Mouse (Mus musculus): Measurements from ENCODE around the gene Fgfr2. TPM values are rescaled to one million over a fixed set of nuclear protein-coding genes. Genes with fewer than 3 reads are reported as not detected.

Fgfr2 gene
- polyA plus RNA-seq, 1 experiment from 2014 or later, result 93.4 TPM

GRCm38 (mm10) chr7:132373594-132374378 is 749.4 kb downstream of the Fgfr2 start:
- H3K9me3 ChIP-seq (replicated peaks; ENCODE audit: control insufficient read depth, low read length), result no peaks in the 10 kb centered on the region
- no peaks in the 10 kb centered on the region for H3K36me3 ChIP-seq (ENCODE audit: control insufficient read depth, insufficient read depth, low read length)
- H3K9ac ChIP-seq (ENCODE audit: low read length), result peak overlapping the region; percentile 13; the same call in 1 of the 2 replicates
- no peak overlapping the region for H3K4me2 ChIP-seq (ENCODE audit: low read depth, low read length)
- no peak overlapping the region for H3K27ac ChIP-seq (ENCODE audit: low read length)
- H3K4me1 ChIP-seq (ENCODE audit: control insufficient read depth, insufficient read depth, low read length), result peaks cover 8% of the 10 kb centered on the region
- peak; percentile 71 for ATAC-seq (ENCODE audit: insufficient read depth, low FRiP score)
- WGBS, result 55% methylated on average over 10 of the region's 10 CpGs
- no peaks in the 10 kb centered on the region for H3K27me3 ChIP-seq (ENCODE audit: control insufficient read depth, insufficient read depth, low read length)
- H3K4me3 ChIP-seq (replicated peaks; ENCODE audit: low read length), result no peak overlapping the region

DNA sequence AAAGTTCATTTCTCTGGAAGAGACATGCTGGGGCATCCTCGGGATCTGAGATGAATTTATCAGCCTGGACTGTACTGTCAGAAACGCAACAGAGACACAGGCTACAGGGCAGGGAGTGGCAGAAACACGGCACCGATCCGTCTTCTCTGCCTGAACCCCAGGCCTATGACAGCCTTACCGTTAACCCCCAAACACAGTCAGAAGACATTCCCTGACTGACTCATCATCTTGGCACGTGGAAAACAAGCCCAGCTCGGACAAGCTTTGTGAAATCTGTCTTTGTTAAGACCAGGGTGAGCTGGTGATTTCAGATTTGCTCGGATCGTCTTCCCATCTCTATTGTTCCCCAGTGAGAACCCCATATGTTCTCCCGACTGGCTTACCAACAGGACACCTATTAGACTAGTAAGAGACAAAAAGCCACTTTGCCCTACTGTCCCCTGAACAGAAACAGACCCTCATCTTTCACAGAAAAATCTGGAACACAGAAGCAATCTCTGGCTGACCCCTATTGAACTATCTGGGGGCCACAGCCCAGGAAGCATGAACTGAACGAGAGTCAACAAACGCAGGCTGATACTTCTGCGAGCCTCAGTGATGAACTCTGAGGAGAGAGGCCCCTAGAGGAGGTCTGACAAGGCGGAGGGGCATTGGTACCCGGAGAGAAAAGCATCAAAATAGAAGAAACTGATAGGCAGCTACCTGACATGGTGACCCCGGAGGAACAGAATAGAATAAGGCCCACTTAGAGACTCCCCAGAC is 750.2 kb downstream of the Fgfr2 start:
- Histone ChIP-seq H3K36me3 (ENCODE audit: control insufficient read depth, insufficient read depth, low read length) (no peaks in the 10 kb centered on the region), H3K9me3 (replicated peaks; ENCODE audit: control insufficient read depth, low read length) (no peaks in the 10 kb centered on the region), H3K27ac (ENCODE audit: low read length) (no peak overlapping the region), H3K4me3 (replicated peaks; ENCODE audit: low read length) (no peak overlapping the region), H3K4me1 (ENCODE audit: control insufficient read depth, insufficient read depth, low read length) (peaks cover 8% of the 10 kb centered on the region), H3K9ac (ENCODE audit: low read length) (no peak overlapping the region), H3K4me2 (ENCODE audit: low read depth, low read length) (no peak overlapping the region), H3K27me3 (ENCODE audit: control insufficient read depth, insufficient read depth, low read length) (no peaks in the 10 kb centered on the region)
- 0 out of 2 replicates have a peak, but pooled peaks have one; percentile 7 for ATAC-seq (ENCODE audit: insufficient read depth, low FRiP score)
- WGBS, result 38% methylated on average over 17 of the region's 17 CpGs

GRCm38 (mm10) chr7:132371832-132372231 is 751.3 kb downstream of the Fgfr2 start:
- no peak for ATAC-seq (ENCODE audit: insufficient read depth, low FRiP score)
- WGBS, result 73% methylated on average over 1 of the region's 1 CpGs
- no peaks in the 10 kb centered on the region for H3K27me3 ChIP-seq (ENCODE audit: control insufficient read depth, insufficient read depth, low read length)
- no peak overlapping the region for H3K27ac ChIP-seq (ENCODE audit: low read length)
- no peak overlapping the region for H3K4me3 ChIP-seq (replicated peaks; ENCODE audit: low read length)
- H3K36me3 ChIP-seq (ENCODE audit: control insufficient read depth, insufficient read depth, low read length), result no peaks in the 10 kb centered on the region
- no peak overlapping the region for H3K9ac ChIP-seq (ENCODE audit: low read length)
- peaks cover 8% of the 10 kb centered on the region for H3K4me1 ChIP-seq (ENCODE audit: control insufficient read depth, insufficient read depth, low read length)
- H3K9me3 ChIP-seq (replicated peaks; ENCODE audit: control insufficient read depth, low read length), result no peaks in the 10 kb centered on the region
- no peak overlapping the region for H3K4me2 ChIP-seq (ENCODE audit: low read depth, low read length)

DNA sequence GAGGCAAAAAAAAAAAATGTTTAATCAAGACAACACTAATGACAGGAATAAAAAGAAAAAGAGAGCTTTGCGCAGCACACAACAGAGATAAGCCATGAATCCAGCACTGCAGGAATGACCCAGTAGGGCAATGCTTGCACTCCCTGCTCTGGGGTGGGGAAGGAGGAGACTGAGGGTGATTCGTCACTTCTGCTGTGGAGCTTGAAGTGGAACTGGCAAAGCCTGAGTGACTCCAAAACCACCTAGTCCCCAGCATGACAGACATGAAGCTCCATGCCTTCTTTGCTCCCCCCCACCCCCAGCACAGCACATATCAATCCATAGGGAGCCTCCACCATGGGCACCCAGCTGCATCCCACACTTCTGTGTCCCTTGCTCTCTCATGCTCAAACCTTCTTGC is 753.4 kb downstream of the Fgfr2 start:
- Histone ChIP-seq H3K27me3 (ENCODE audit: control insufficient read depth, insufficient read depth, low read length) (no peaks in the 10 kb centered on the region), H3K4me1 (ENCODE audit: control insufficient read depth, insufficient read depth, low read length) (peaks cover 8% of the 10 kb centered on the region), H3K9ac (ENCODE audit: low read length) (no peak overlapping the region), H3K9me3 (replicated peaks; ENCODE audit: control insufficient read depth, low read length) (no peaks in the 10 kb centered on the region), H3K27ac (ENCODE audit: low read length) (no peak overlapping the region), H3K36me3 (ENCODE audit: control insufficient read depth, insufficient read depth, low read length) (no peaks in the 10 kb centered on the region), H3K4me2 (ENCODE audit: low read depth, low read length) (no peak overlapping the region), H3K4me3 (replicated peaks; ENCODE audit: low read length) (no peak overlapping the region)
- WGBS, result 71% methylated on average over 2 of the region's 2 CpGs
- ATAC-seq (ENCODE audit: insufficient read depth, low FRiP score), result no peak

DNA sequence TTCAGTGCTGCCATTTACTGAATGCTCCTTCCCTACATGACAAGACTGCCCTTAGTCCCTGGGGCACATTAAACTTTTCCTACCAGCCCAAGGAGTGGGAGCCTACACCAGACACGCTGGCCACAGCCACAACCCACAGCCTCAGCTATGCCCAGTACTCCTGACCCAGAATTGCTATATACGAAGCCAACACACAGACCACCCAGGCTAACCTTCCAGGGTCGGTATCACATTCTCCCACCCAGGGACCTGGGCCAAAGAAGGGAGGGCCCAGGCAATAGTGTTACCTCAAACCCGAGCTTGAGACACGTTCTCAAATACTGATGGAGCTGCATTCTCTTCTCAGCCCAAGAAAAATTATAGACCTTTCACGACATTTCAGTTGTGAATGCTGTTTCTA is 754.3 kb downstream of the Fgfr2 start:
- no peak overlapping the region for H3K4me2 ChIP-seq (ENCODE audit: low read depth, low read length)
- WGBS, result 70% methylated on average over 6 of the region's 6 CpGs

DNA sequence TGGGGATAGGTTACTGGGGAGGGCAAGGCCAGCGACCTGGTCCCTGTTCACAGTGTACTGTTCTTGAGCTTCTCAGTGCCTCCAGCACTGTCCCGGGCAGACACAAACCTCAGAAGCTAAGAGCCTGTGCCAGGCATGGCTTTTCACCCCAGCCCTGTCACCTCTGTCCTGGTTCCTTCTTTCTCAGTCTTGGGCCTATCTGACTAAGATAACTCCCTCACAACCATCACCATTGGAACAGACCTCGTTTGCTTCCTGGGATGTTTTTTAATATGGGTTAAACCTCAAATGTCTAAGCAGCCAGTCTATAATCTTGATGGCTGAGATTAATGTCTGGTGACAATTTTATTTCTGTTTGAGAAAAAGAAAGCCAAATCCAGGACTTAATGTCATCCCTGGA is 755.8 kb downstream of the Fgfr2 start:
- no peak for ATAC-seq (ENCODE audit: insufficient read depth, low FRiP score)
- Histone ChIP-seq H3K9ac (ENCODE audit: low read length) (no peak overlapping the region), H3K36me3 (ENCODE audit: control insufficient read depth, insufficient read depth, low read length) (no peaks in the 10 kb centered on the region), H3K4me2 (ENCODE audit: low read depth, low read length) (no peak overlapping the region), H3K27me3 (ENCODE audit: control insufficient read depth, insufficient read depth, low read length) (no peaks in the 10 kb centered on the region), H3K9me3 (replicated peaks; ENCODE audit: control insufficient read depth, low read length) (no peaks in the 10 kb centered on the region), H3K4me1 (ENCODE audit: control insufficient read depth, insufficient read depth, low read length) (no peaks in the 10 kb centered on the region), H3K27ac (ENCODE audit: low read length) (no peak overlapping the region), H3K4me3 (replicated peaks; ENCODE audit: low read length) (no peak overlapping the region)
- 79% methylated on average over 3 of the region's 3 CpGs for WGBS

More for the DNA sequence above, 754.3 kb downstream of the Fgfr2 start:
- Histone ChIP-seq H3K36me3 (ENCODE audit: control insufficient read depth, insufficient read depth, low read length) (no peaks in the 10 kb centered on the region), H3K9ac (ENCODE audit: low read length) (no peak overlapping the region), H3K27ac (ENCODE audit: low read length) (no peak overlapping the region), H3K9me3 (replicated peaks; ENCODE audit: control insufficient read depth, low read length) (no peaks in the 10 kb centered on the region), H3K27me3 (ENCODE audit: control insufficient read depth, insufficient read depth, low read length) (no peaks in the 10 kb centered on the region), H3K4me3 (replicated peaks; ENCODE audit: low read length) (no peak overlapping the region), H3K4me1 (ENCODE audit: control insufficient read depth, insufficient read depth, low read length) (peaks cover 8% of the 10 kb centered on the region)
- ATAC-seq (ENCODE audit: insufficient read depth, low FRiP score), result no peak

- Histone ChIP-seq H3K4me3 (replicated peaks; ENCODE audit: low read length) (no peak overlapping the region), H3K9ac (ENCODE audit: low read length) (no peak overlapping the region), H3K9me3 (replicated peaks; ENCODE audit: control insufficient read depth, low read length) (no peaks in the 10 kb centered on the region), H3K4me1 (ENCODE audit: control insufficient read depth, insufficient read depth, low read length) (no peaks in the 10 kb centered on the region), H3K36me3 (ENCODE audit: control insufficient read depth, insufficient read depth, low read length) (no peaks in the 10 kb centered on the region), H3K27ac (ENCODE audit: low read length) (no peak overlapping the region), H3K27me3 (ENCODE audit: control insufficient read depth, insufficient read depth, low read length) (no peaks in the 10 kb centered on the region), H3K4me2 (ENCODE audit: low read depth, low read length) (no peak overlapping the region)
- ATAC-seq (ENCODE audit: insufficient read depth, low FRiP score), result no peak
- WGBS, result 73% methylated on average over 5 of the region's 5 CpGs
Observed at GRCm38 (mm10) chr7:132365703-132366384, 757.3 kb downstream of the Fgfr2 start.

DNA sequence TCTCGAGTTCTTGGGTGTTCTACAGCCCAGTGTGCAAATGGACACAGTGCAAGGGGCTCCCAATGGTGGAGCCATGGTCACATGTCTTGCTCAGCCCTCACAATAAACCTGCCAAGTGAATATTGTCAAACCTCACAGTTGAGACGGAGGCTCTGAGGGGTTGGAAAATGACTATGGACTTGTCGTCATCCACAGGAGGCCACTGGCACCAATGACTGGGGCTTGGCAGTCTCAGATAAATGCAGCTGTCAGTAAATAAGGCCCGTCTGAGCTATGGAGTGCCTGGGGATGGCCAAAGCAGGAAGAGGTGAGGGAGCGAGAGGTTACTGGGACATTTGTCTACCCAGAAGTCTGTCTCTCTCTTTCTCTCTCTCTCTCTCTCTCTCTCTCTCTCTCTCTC is 758.0 kb downstream of the Fgfr2 start:
- WGBS, result 77% methylated on average over 5 of the region's 5 CpGs
- no peaks in the 10 kb centered on the region for H3K4me1 ChIP-seq (ENCODE audit: control insufficient read depth, insufficient read depth, low read length)
- no peak overlapping the region for H3K9ac ChIP-seq (ENCODE audit: low read length)
- no peak overlapping the region for H3K27ac ChIP-seq (ENCODE audit: low read length)
- no peak overlapping the region for H3K4me2 ChIP-seq (ENCODE audit: low read depth, low read length)
- H3K36me3 ChIP-seq (ENCODE audit: control insufficient read depth, insufficient read depth, low read length), result no peaks in the 10 kb centered on the region
- no peaks in the 10 kb centered on the region for H3K9me3 ChIP-seq (replicated peaks; ENCODE audit: control insufficient read depth, low read length)
- ATAC-seq (ENCODE audit: insufficient read depth, low FRiP score), result no peak
- H3K4me3 ChIP-seq (replicated peaks; ENCODE audit: low read length), result no peak overlapping the region
- H3K27me3 ChIP-seq (ENCODE audit: control insufficient read depth, insufficient read depth, low read length), result no peaks in the 10 kb centered on the region

GRCm38 (mm10) chr7:132364506-132364905 is 758.6 kb downstream of the Fgfr2 start:
- no peaks in the 10 kb centered on the region for H3K36me3 ChIP-seq (ENCODE audit: control insufficient read depth, insufficient read depth, low read length)
- H3K27me3 ChIP-seq (ENCODE audit: control insufficient read depth, insufficient read depth, low read length), result no peaks in the 10 kb centered on the region
- no peak overlapping the region for H3K27ac ChIP-seq (ENCODE audit: low read length)
- H3K4me3 ChIP-seq (replicated peaks; ENCODE audit: low read length), result no peak overlapping the region
- no peaks in the 10 kb centered on the region for H3K9me3 ChIP-seq (replicated peaks; ENCODE audit: control insufficient read depth, low read length)
- no peak overlapping the region for H3K9ac ChIP-seq (ENCODE audit: low read length)
- H3K4me2 ChIP-seq (ENCODE audit: low read depth, low read length), result no peak overlapping the region
- 65% methylated on average over 5 of the region's 5 CpGs for WGBS
- H3K4me1 ChIP-seq (ENCODE audit: control insufficient read depth, insufficient read depth, low read length), result no peaks in the 10 kb centered on the region
- ATAC-seq (ENCODE audit: insufficient read depth, low FRiP score), result no peak

Data from stomach, embryonic 16.5 days (tissue).